Mouse (Mus musculus): ENCODE results near the gene Acvr2a.

Acvr2a gene

DNA sequence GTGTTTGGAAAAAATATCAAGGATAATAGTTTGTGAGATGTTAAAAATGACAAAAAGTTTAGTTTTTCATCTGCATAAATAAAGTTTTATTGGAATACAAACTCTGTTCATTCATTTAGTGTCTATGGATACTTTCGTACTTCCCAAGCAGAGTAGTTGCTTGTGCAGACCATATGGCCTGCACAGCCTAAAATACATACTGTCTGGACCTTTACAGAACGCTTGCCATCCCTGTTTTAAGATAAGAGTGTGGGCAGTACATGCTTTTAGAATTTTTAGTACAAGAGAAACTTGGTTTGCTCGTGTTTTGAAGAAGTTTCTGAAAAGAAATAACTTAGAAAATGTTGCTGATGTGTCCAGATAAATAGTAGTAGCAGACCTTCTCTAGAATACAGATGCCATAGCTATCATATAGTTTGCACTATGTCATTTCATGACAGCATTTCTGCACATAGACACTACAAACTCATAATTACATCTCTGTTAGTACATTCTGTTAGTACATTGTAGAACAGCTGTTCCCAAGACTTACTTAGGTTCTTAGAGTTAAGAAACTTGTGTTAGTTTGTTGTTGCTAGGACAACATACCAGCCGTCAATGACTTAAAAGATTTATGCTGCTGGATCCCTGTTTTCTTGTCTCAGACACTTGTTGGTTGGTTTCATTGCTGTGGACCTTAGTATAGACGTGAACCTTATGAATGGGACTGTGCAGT, 54.4 kb downstream of the Acvr2a start:
- DNase-seq (ENCODE audit: extremely low spot score, low spot score) = no peak

DNA sequence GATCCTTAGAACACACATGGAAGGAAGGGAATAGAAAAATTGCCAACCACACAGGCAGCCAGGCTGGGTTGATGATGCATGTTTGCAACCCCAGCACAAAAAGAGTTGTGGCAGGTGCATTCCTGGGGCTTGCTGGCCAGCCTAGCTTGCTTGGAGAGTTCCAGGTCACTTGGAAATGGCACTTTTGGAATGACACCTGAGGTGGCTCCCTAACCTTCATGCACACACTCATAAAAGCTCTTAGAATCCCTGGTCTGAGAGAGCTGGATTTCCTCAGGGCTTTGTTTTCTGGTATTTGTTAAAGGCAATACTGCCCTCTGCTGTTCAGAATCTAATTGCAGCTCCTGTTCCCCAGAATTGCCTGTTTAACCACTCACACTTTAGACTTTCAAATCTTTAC, 72.0 kb downstream of the Acvr2a start:
- DNase-seq (ENCODE audit: extremely low spot score, low spot score) = peak; percentile 43

DNA sequence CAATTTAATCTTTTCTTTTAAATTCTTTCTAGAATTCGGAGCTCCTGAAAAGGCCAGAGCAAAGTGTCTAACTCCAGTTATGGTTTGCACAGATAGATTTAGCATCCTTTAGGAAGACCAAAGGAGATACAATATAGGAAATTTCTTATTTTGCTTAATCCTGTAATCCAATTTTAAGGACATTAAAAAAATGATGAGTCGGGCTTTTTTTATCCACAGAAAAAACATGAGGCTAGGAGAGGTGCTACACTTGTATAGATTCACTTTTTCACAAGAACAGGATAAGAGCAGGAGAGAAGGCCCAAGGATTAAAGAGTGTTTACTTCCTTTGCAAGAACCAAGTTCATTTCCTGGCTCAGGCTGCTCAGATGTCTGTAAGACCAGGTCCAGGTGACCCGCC, 81.3 kb downstream of the Acvr2a start:
- no peak for DNase-seq (ENCODE audit: extremely low spot score, low spot score)

DNA sequence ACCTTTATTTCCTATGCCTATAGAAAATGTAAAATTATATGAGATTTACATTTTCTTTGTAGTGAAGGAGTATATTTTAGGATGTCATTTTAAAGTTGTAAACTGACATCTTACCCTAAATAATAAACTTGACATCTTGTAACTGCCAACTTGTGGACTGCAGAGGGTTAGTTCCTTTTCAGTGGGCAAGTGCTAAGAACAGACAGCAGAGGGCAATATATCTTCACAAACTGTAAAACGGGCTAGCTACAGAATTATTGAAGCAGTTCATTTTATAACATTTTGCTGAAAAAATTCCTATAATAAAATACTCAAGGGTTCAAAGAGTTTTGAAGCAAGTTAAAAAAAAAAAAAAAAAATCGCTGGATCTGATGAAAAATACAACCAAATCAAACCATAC, 95.0 kb downstream of the Acvr2a start:
- DNase-seq (ENCODE audit: extremely low spot score, low spot score) = no peak

DNA sequence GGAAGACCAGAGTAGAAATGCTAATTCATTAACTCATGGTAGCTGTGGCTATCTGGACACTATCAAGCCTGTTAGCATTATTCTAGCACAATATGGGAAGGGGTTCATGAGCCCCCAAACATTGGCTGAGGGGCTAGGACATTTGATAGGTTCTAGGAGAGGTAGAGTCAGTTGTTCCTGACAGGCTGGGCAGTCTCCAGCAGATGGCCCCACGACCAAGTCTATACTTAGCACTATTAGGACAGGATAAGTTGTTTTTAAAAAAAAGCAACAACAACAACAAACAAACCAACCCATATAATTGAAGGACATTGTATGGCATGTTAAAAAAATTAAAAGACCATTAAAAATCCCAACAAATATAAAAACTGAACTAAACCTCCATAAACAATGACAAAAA, 100.3 kb downstream of the Acvr2a start:
- no peak for DNase-seq (ENCODE audit: extremely low spot score, low spot score)

DNA sequence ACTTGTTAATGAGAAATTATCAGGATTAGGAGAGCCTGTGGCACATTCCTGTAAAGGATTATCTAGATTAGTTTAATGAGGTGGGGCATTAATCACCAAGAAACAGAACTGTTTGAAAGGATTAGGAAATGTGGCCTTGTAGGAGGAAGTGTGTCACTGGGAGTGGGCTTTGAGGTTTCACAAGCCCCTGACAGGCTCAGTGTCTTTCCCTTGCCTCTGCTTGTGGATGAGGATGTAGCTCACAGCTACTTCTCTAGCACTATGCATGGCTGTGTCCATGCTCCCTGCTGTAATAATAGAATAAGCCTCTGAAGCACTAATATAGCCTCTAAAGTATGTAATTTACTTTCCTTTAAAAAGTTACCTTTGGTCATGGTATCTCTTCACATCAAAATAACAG, 101.9 kb downstream of the Acvr2a start:
- DNase-seq (ENCODE audit: extremely low spot score, low spot score) = no peak

DNA sequence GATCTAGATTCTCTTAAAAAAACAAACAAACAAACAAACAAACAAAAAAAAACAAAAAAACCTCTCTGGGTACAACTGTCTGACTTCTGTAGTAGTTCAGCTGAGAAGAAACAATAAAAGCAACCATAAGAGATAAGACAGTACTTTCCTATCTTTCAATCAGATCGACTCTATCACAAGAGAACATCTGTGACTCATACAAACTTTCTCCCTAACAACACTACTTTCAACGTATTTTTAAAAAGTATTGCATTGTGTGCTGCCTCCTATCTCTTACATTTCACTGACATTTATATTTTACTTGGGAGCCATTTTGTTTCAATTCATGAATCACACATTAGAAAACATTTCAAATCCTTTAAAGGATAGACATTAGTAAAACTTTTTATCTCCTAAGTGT, 121.1 kb downstream of the Acvr2a start:
- DNase-seq (ENCODE audit: extremely low spot score, low spot score) = no peak

DNA sequence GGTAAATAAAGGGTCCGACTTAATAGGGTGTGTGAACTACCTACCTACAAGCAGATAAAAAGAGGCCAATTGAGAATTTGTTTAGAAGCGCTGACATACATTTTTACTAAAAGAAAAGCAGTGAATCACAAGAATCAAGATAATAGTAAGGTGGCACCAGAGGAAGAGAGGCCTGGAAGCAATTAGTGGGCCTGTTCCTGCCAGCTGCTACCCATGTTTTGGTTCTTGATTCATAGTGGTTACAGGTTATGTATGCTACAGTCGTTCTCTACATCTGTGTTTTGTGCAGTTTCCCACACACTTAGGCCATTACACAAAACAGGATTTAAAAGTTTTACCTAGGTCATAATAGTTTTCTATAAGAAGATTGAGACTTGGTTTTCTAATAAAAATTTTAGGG, 133.9 kb downstream of the Acvr2a start:
- DNase-seq (ENCODE audit: extremely low spot score, low spot score) = no peak

DNA sequence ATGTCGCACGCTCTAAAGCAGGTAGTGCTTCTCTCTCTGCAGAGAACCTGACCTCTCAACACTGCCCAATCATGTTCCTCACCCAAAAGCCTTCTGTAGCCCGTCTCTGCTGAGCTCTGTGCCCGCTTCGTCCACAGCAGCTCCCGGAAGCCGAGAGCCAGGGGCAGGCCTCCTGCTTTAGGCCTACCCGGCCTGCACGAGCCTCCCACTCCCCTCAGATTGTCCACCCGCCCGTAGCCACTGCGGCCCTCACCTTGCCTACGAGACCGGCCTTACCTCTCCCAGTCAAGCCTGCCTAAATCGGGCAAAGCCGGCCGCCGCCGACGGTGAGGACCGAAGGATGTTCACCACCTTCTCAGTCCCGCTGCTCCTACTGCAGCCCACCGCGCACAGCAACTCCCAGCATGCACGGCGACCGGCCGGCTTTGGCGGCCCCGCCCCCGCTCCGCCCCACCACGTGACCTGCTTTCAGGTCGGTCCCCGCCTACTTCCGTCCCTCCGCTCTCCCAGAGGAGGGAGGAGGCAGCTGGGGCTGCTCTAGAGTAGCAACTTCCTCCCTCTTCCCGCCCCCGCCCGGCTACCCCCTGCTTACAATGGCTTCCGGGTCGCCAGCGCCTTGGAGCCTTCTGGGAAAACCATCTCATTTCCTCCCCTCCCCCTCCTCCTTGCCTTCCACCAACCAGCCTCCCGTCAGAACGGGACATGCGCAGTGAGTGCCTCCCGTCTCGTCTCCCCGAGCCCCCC, 135.1 kb downstream of the Acvr2a start, which contains the start of gene Mbd5:
Mbd5 (plus strand) TSS at position 668 of the 744 bp plus-strand sequence.
- peak; percentile 99 for DNase-seq (ENCODE audit: extremely low spot score, low spot score)

DNA sequence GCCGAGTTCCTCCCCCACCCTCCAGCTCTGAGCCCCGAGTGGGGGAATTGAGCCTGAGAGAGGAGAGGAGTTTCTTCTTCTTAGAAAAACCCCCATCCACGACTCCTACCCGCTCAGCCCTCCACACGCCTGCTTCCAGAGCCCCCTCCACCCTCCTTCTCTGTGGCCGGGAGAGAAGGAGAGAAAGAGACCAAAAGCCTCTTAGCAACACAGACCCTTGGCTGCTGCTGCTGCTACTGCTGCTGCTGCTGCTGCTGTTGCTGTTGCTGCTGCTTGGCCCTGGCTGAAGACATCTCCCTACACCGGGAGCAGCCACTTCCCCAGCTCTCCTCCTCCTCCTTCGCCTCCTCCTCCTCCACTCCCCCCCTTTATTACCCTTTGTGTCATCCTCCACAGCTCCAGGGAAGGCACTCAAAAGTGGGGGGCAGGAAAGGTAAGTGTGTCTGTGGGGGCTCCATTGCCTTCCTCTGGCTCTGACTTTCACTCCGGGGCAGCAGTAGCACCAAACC, 135.9 kb downstream of the Acvr2a start:
- DNase-seq (ENCODE audit: extremely low spot score, low spot score) = peak; percentile 66

DNA sequence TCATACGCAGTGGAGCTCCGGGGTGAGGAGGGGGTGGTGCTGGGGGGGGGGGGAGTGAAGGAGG, 136.2 kb downstream of the Acvr2a start, which contains the start of gene Orc4:
Orc4 (minus strand) TSS at position 26 of the 64 bp plus-strand sequence.
- DNase-seq (ENCODE audit: extremely low spot score, low spot score) = no peak

DNA sequence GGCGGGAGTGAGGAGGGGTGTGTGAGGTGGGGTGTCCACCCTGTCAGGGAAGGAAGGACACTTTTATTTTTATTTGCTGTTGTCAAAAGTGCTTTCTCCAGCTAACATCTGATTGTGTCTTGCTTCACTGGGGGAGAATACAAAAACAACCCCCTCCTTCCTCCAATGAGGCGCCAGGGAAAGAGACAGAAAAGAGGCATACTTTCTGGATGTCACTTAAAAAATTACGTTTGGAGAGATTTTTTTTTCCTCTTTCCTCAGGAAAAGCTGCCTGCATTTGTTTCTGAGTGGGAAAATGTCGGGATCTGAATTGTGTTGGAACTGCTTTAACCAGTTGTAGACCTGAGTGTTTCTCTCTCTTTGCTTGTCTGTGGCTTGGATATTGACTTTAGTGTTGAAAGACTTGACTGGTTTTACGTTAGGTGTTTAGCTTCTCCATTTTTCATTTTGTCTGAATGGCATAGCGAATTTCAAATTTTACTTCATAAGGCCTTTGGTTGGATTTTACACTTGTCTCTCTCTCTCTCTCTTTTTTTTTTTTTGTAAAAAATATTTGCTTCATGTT, 136.5 kb downstream of the Acvr2a start:
- DNase-seq (ENCODE audit: extremely low spot score, low spot score) = no peak
